Mouse (Mus musculus) urinary bladder, postnatal 4 days (tissue): ENCODE measurements around the gene Bnip3.

Source experiments
- DNase-seq, 2 experiments: peaks; one replicate each; pipeline ENCODE4 v3.0.0; 2021 to 2022; ENCODE audit warnings: low spot score in 2 of 2

Bnip3 gene

GRCm38 (mm10) chr7:138909277-138910192 lies at the start of gene Bnip3:
Bnip3 (minus strand) TSS chr7:138909519.
- peak; percentile 86 for DNase-seq

DNA sequence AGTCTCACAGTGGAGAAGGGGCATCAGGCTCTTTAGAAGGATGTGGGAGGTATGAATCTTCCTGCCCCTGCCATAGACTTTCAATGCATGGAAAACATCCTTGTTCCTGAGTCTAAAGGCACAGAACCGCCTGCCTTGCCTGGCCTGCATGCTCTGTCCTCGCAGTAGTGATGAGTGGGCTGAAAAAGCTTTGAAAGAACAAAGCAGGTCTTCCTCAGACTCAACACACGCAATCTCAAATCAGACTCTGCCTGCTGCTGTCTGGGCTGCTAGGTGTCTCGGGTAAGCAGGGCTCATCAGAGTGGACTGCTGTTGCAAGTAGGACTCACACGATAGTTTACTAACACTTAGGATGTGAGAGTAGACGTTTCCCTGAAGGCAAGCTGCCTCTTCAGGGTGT lies 47.8 kb upstream of the Bnip3 start:
- DNase-seq = no peak

DNA sequence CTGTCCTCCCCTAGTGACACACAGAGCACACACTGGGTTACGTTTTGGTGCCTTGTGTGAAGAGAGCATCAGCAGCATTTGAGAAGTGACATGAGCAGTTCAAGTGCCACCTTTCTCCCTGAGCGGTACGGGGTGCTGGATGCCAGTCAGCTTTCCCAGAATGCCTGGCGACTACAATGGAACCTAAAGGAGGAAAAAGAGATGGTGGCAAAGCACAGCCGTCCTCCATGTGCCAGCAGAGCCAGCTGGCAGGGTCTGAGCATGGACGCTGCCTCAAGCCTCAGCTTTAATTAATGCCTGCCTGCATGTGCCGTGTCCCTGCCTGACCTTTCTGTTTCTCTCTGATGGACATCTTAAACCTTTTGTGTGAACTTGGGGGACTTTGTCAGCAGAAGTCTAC lies 46.5 kb upstream of the Bnip3 start:
- DNase-seq = no peak

- DNase-seq = no peak
These were observed 39.0 kb upstream of the Bnip3 start for GRCm38 (mm10) chr7:138948309-138948708.

DNA sequence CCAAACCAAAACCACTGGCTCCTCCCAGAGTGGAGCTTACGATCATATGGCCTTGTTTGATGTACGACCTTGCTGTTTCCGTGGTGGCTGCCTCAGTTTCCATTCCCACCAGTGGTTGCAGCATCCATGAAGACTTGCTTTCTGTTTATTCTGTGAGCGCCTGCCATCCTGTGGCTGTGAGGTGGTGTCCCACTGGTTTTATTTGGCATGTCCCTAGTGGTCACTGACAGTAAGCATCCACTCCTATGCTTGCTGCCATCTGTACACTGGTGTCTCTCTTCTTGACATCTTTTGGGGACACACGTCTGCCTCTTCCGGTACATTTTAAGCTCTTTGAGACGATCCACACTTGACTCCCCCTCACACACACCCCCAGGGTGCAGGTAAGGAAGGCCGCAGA lies 38.4 kb upstream of the Bnip3 start:
- DNase-seq = no peak

DNA sequence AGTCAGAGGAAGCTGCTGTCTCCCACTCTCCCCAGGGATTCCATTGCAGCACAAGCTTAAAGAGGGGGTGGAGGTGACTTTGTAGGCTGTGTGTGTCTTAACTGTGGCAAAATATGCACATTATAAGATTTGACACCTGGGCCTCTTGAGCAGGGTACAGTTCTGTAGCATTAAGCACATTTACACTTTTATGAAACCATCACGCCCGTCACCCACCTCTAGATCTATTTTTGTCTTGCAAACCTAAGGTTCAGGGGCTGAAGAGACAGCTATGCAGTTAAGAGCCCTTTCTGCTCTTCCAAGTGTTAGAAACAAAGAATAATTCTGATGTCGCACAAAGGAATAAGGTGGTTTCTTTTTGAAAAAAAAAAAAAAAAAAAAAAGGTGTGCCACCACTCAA lies 36.3 kb upstream of the Bnip3 start:
- DNase-seq = no peak

- no peak for DNase-seq
These were observed 33.0 kb upstream of the Bnip3 start for GRCm38 (mm10) chr7:138942301-138942700.

DNA sequence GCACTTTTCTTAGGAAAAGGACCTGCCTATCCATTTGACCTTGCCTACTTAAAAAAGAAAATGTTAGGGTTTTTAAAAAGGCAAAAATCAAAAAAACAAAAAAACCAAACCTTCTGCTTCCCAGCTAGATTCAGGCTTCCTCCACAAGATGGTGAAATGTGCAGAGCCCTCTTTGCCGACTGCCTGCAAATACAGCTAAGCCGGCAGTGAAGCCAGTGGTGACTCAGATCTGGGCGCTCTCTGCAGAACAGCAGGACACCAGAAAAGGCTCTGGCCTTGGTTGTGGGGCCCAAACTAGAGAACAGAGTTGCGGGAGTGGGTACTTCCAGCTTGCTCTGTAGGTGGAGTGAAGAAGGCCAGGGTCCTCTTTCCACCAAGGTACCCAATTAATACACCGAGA lies 32.3 kb upstream of the Bnip3 start:
- DNase-seq = no peak

DNA sequence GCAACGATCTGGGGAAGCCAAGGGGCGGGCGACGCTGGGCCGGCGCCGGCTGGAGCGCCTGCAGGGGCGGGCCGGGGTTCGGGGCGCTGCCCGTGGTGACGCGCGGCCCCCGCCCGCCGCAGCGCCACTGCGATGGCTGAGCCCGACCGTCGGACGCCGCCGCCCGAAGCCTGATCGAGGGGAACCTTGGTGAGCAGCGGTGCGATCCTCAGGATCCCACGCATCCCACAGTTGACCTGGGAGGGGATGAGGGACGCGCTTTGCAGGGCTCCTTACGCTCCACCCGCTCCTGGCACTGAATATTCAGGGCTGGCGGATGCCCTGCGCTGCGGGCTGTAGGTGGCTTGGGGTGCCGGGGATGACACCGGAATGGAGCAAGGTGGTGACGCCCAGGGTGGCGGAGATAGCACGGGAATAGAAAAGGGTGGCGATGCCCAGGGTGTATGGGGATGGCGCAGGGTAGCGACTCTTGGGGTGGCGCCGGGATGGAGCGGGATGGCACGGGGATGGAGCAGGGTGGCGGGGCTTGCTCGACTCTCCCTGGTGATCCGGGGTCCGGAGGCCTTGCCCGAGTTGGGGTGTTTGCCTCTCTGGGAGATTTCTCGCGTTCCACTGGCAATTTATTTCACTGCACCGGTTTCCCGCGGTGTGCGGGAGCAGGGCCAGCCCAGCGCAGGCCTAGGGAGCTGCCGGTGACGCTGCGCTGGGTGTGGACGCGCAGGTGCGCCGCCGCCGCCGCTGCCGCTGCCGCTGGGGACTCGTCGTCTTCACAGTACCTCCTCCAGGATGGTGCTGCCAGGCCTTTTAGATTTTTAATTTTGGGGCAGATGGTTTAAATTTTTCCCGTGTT lies 31.5 kb upstream of the Bnip3 start, which contains the start of gene Jakmip3:
Gene Jakmip3 (plus strand): TSS at position 119 of the 850 bp plus-strand sequence.
- DNase-seq = no peak

DNA sequence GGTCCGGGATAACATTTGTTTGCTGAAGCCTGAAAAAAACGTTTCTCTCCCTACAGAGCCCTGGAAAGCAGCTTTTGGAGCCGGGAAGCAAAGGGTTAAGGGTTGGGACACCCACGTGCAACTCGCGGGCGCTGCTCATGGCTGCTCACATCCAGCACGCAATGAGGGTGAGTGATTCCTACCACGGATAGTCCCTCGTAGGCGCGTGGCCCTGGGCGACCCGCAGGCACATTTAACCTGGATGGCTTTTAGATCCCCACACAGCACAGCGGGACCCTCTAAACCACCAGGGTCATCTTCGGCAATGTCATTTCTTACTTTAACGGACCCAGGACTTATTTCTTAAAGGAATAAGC lies 30.9 kb upstream of the Bnip3 start:
- DNase-seq = no peak

- DNase-seq = no peak
These were observed 29.7 kb upstream of the Bnip3 start for GRCm38 (mm10) chr7:138938991-138939390.

- DNase-seq = no peak
These were observed 25.2 kb upstream of the Bnip3 start for GRCm38 (mm10) chr7:138934523-138934922.

DNA sequence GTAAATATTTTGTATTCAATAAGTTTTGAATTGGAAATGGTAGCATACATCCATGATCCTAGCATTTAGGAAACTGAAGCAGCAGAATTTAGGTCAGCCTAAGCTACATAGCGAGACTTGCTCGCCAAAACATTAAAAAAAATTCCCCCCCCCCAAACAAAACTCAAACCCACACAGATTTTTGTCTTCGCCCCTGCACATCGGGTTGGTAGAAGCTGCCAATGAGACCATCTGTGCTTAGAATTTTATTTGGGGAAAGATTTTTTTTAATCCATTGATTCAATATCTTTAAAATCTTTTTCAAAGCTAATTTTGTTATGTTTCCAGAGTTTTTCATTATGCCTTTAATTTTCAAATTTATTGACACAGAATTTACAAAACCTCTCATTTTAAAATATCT lies 19.1 kb upstream of the Bnip3 start:
- no peak for DNase-seq

- DNase-seq = no peak
These were observed 14.6 kb upstream of the Bnip3 start for GRCm38 (mm10) chr7:138923756-138924425.

DNA sequence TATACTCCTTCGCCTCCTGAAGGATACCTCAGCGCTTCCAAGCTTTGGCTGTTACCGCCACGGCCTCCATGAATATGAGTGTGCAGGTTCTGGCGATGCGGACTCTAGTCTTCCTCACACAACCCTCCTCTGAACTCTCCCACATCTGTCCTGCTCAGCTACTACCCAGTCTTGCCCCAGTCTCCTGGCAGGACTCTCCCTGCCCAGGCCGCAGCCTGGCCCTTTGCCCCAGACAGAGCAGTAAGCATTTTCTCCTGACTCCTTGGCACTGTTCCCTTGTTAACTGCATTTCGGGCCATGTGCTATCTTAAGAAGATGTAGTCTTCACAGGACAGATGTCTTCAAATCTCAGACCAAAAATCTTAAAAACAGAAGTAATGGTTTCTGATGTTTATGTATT lies 12.3 kb upstream of the Bnip3 start:
- DNase-seq = no peak

GRCm38 (mm10) chr7:138919156-138919944 lies 10.0 kb upstream of the Bnip3 start:
- peak; percentile 70 to 71 for DNase-seq

DNA sequence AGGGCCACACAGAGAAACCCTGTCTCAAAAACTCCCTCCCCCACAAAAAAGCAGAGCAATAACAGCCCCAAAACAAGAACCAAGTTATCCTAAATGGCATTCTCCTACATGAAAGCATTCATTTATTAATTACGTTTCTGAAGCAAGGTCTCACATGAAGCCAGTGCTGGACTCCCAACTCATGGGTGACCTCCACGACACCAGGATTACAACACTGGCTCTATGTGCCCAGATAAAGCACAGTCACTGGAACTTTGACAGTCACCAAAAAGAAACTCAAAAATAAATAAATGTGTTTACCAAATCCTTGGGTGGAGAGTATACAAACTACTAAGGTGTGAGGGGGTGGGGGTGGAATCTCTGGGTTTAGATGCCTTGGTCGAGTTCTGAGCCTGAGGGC lies 4.3 kb upstream of the Bnip3 start:
- DNase-seq = no peak

- no peak for DNase-seq
These were observed 859 bp upstream of the Bnip3 start for GRCm38 (mm10) chr7:138910193-138910562.

DNA sequence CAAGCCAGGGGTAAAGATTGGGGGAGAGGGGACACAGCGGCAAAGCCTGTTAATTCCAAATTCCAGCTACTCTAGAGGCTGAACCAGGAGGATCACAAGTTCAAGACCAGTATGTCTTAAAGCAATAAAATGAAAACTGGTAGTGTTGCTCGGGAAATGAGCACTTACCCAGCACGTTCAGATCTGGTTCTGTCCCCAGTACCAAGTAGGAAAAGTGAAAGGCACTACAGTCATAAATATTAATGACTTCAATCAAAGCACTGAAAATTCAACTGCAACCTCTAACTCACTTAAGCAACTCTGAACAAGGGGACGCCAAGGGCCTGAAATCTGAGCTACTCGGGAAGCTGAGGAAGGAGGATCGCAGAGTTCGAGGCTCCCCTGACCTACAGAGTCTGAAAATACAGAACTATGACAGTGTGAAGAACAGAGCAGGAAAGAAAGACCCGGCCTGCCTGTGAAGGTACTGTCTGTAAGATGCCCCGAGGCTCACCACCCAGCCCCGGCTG lies 497 bp downstream of the Bnip3 start:
- DNase-seq = no peak

GRCm38 (mm10) chr7:138907976-138908375 lies 1.3 kb downstream of the Bnip3 start:
- no peak for DNase-seq

GRCm38 (mm10) chr7:138907043-138907442 lies 2.3 kb downstream of the Bnip3 start:
- DNase-seq = peak in 1 of 2 experiments; percentile 25
